Mouse (Mus musculus) embryonic facial prominence, embryonic 14.5 days (tissue): ENCODE data around the gene Cib3. TPM values are rescaled to one million over a fixed set of nuclear protein-coding genes. Genes with fewer than 3 reads are reported as not detected.

Experiments
- ATAC-seq: fragments of 200-750 bp; cut with Nextera tagmentation; 2 replicates; pipeline ENCODE4 v1.8.0; 2017; ENCODE audit warnings: low read depth, moderate number of reproducible peaks, moderate TSS enrichment
- DNase-seq: peaks from one replicate; pipeline ENCODE4 v3.0.0-alpha.2; 2015; ENCODE audit warnings: low spot score
- H3K27ac ChIP-seq: fragments of 300-500 bp; sonication (generic); replicated peaks from 2 replicates; pipeline ENCODE4 v1.5.1; 2014; ENCODE audit warnings: low read depth, mild to moderate bottlenecking, low read length, moderate library complexity
- H3K27me3 ChIP-seq: fragments of 300-500 bp; sonication (generic); replicated peaks from 2 replicates; pipeline ENCODE4 v1.6.1; 2014; ENCODE audit warnings: low read length; ENCODE audit not compliant: control insufficient read depth, insufficient read depth
- H3K36me3 ChIP-seq: fragments of 300-500 bp; sonication (generic); 2 replicates; pipeline ENCODE4 v1.6.1; 2014; ENCODE audit warnings: low read length, mixed read lengths; ENCODE audit not compliant: control insufficient read depth, insufficient read depth
- H3K4me1 ChIP-seq: fragments of 300-500 bp; sonication (generic); 2 replicates; pipeline ENCODE4 v1.6.1; 2014; ENCODE audit warnings: antibody characterized with exemption, low read length; ENCODE audit not compliant: control insufficient read depth, insufficient read depth
- H3K4me2 ChIP-seq: fragments of 300-500 bp; sonication (generic); 2 replicates; pipeline ENCODE4 v1.6.1; 2014; ENCODE audit warnings: low read depth, mild to moderate bottlenecking, low read length, moderate library complexity, mixed read lengths
- H3K4me3 ChIP-seq: fragments of 300-500 bp; sonication (generic); 2 replicates; pipeline ENCODE4 v1.5.1; 2014; ENCODE audit warnings: low read depth, mild to moderate bottlenecking, low read length
- H3K9ac ChIP-seq: fragments of 300-500 bp; sonication (generic); 2 replicates; pipeline ENCODE4 v1.6.1; 2014; ENCODE audit warnings: low read depth, mild to moderate bottlenecking, low read length, moderate library complexity, mixed read lengths
- H3K9me3 ChIP-seq: fragments of 300-500 bp; sonication (generic); 2 replicates; pipeline ENCODE4 v1.6.1; 2016; ENCODE audit warnings: low read length; ENCODE audit not compliant: control insufficient read depth
- WGBS: fragments of 180-500 bp; shearing (Covaris S2); extraction: QIAGEN DNeasy Blood & Tissue Kit; methylation state at CpG from one replicate; pipeline ENCODE4 v1.1.7; 2014; 5-methylcytosine and 5-hydroxymethylcytosine counted together
- polyA plus RNA-seq: library from polyadenylated mRNA; unstranded; fragments of >200 nt; fragmentation: Nextera tagmentation; extraction: Ambion mirVana; gene quantifications from 2 replicates; pipeline ENCODE4 v1.2.1, GENCODE M21; 2014

Cib3 gene
- polyA plus RNA-seq, 1 experiment from 2014 or later = not detected

- Histone ChIP-seq H3K27ac (no peak overlapping the region), H3K36me3 (no peaks in the 10 kb centered on the region), H3K9me3 (no peaks in the 10 kb centered on the region), H3K9ac (no peak overlapping the region), H3K27me3 (no peaks in the 10 kb centered on the region), H3K4me2 (no peak overlapping the region), H3K4me3 (no peak overlapping the region), H3K4me1 (peaks cover 8% of the 10 kb centered on the region)
- ATAC-seq (no peak), DNase-seq (no peak)
- 47% methylated on average over 1 of the region's 1 CpGs for WGBS
These were observed 3.2 kb upstream of the Cib3 start for GRCm38 (mm10) chr8:72215871-72216270.

GRCm38 (mm10) chr8:72215060-72215459 is 2.4 kb upstream of the Cib3 start:
- H3K4me2 ChIP-seq = no peak overlapping the region
- no peak for DNase-seq
- H3K36me3 ChIP-seq = no peaks in the 10 kb centered on the region
- no peaks in the 10 kb centered on the region for H3K9me3 ChIP-seq
- H3K9ac ChIP-seq = no peak overlapping the region
- no peaks in the 10 kb centered on the region for H3K27me3 ChIP-seq
- H3K4me1 ChIP-seq = no peaks in the 10 kb centered on the region
- H3K27ac ChIP-seq = no peak overlapping the region
- WGBS = 41% methylated on average over 2 of the region's 2 CpGs
- no peak overlapping the region for H3K4me3 ChIP-seq
- ATAC-seq = no peak

GRCm38 (mm10) chr8:72213536-72213935 is 899 bp upstream of the Cib3 start, which contains the start of gene Gm11034:
Gene Gm11034, minus strand, starts transcription at chr8:72213636.
- no peak for DNase-seq
- Histone ChIP-seq H3K36me3 (no peaks in the 10 kb centered on the region), H3K27me3 (no peaks in the 10 kb centered on the region), H3K9me3 (no peaks in the 10 kb centered on the region), H3K4me3 (no peak within 1 kb of the TSS), H3K27ac (no peak within 1 kb of the TSS), H3K9ac (no peak within 1 kb of the TSS), H3K4me1 (no peaks in the 10 kb centered on the region), H3K4me2 (no peak within 1 kb of the TSS)
- no peak for ATAC-seq
- WGBS = 77% methylated on average over 4 of the region's 4 CpGs

GRCm38 (mm10) chr8:72211846-72212245 is 791 bp downstream of the Cib3 start:
- DNase-seq = no peak
- no peaks in the 10 kb centered on the region for H3K36me3 ChIP-seq
- no peak overlapping the region for H3K4me2 ChIP-seq
- no peak overlapping the region for H3K4me3 ChIP-seq
- no peaks in the 10 kb centered on the region for H3K4me1 ChIP-seq
- no peak overlapping the region for H3K9ac ChIP-seq
- H3K27me3 ChIP-seq = no peaks in the 10 kb centered on the region
- 86% methylated on average over 1 of the region's 1 CpGs for WGBS
- no peak for ATAC-seq
- no peaks in the 10 kb centered on the region for H3K9me3 ChIP-seq
- no peak overlapping the region for H3K27ac ChIP-seq

GRCm38 (mm10) chr8:72210710-72211109 is 1.9 kb downstream of the Cib3 start:
- DNase-seq (no peak), ATAC-seq (no peak)
- H3K4me1 ChIP-seq = no peaks in the 10 kb centered on the region
- H3K4me3 ChIP-seq = no peak overlapping the region
- H3K27ac ChIP-seq = no peak overlapping the region
- WGBS = 63% methylated on average over 2 of the region's 2 CpGs
- no peak overlapping the region for H3K4me2 ChIP-seq
- no peaks in the 10 kb centered on the region for H3K36me3 ChIP-seq
- no peak overlapping the region for H3K9ac ChIP-seq
- H3K9me3 ChIP-seq = no peaks in the 10 kb centered on the region
- H3K27me3 ChIP-seq = no peaks in the 10 kb centered on the region

GRCm38 (mm10) chr8:72210222-72210621 is 2.4 kb downstream of the Cib3 start:
- H3K27me3 ChIP-seq = no peaks in the 10 kb centered on the region
- 70% methylated on average over 4 of the region's 4 CpGs for WGBS
- no peak overlapping the region for H3K9ac ChIP-seq
- no peak overlapping the region for H3K27ac ChIP-seq
- no peaks in the 10 kb centered on the region for H3K4me1 ChIP-seq
- H3K4me3 ChIP-seq = no peak overlapping the region
- H3K9me3 ChIP-seq = no peaks in the 10 kb centered on the region
- no peaks in the 10 kb centered on the region for H3K36me3 ChIP-seq
- no peak overlapping the region for H3K4me2 ChIP-seq
- ATAC-seq (no peak), DNase-seq (no peak)

GRCm38 (mm10) chr8:72208582-72208981 is 4.1 kb downstream of the Cib3 start:
- Histone ChIP-seq H3K27me3 (no peaks in the 10 kb centered on the region), H3K27ac (no peak overlapping the region), H3K9ac (no peak overlapping the region), H3K4me3 (no peak overlapping the region), H3K4me1 (no peaks in the 10 kb centered on the region), H3K4me2 (no peak overlapping the region), H3K9me3 (peaks cover 8% of the 10 kb centered on the region), H3K36me3 (no peaks in the 10 kb centered on the region)
- ATAC-seq (no peak), DNase-seq (no peak)
- 71% methylated on average over 1 of the region's 1 CpGs for WGBS

- H3K4me2 ChIP-seq = no peak overlapping the region
- no peak overlapping the region for H3K4me3 ChIP-seq
- H3K27ac ChIP-seq = no peak overlapping the region
- 60% methylated on average over 8 of the region's 8 CpGs for WGBS
- peaks cover 17% of the 10 kb centered on the region for H3K9me3 ChIP-seq
- H3K9ac ChIP-seq = no peak overlapping the region
- DNase-seq = no peak
- H3K36me3 ChIP-seq = no peaks in the 10 kb centered on the region
- H3K4me1 ChIP-seq = no peaks in the 10 kb centered on the region
- no peaks in the 10 kb centered on the region for H3K27me3 ChIP-seq
- ATAC-seq = no peak
These were observed 14.6 kb downstream of the Cib3 start for GRCm38 (mm10) chr8:72197997-72198396.

- ATAC-seq = no peak
- H3K4me2 ChIP-seq = no peak overlapping the region
- no peak overlapping the region for H3K4me3 ChIP-seq
- no peak for DNase-seq
- no peaks in the 10 kb centered on the region for H3K9me3 ChIP-seq
- H3K4me1 ChIP-seq = no peaks in the 10 kb centered on the region
- no peak overlapping the region for H3K9ac ChIP-seq
- no peaks in the 10 kb centered on the region for H3K27me3 ChIP-seq
- no peaks in the 10 kb centered on the region for H3K36me3 ChIP-seq
- H3K27ac ChIP-seq = no peak overlapping the region
These were observed 20.6 kb downstream of the Cib3 start for GRCm38 (mm10) chr8:72192065-72192464.
